Mouse (Mus musculus) heart, embryonic 15.5 days (tissue): ENCODE results near the gene Ankrd39. TPM values are rescaled to one million over a fixed set of nuclear protein-coding genes. Genes with fewer than 3 reads are reported as not detected.

ENCODE experiments used
- ATAC-seq: fragments of 200-750 bp; cut with Nextera tagmentation; replicated peaks from 2 replicates; pipeline ENCODE4 v1.8.0; 2017; ENCODE audit warnings: low read depth, moderate TSS enrichment; ENCODE audit not compliant: insufficient number of reproducible peaks, insufficient read depth, low FRiP score
- H3K27ac ChIP-seq: fragments of 300-500 bp; sonication (generic); 2 replicates; pipeline ENCODE4 v1.5.1; 2015; ENCODE audit warnings: mild to moderate bottlenecking, inconsistent platforms
- H3K27me3 ChIP-seq: fragments of 300-500 bp; sonication (generic); 2 replicates; pipeline ENCODE4 v1.6.1; 2015; ENCODE audit warnings: inconsistent platforms
- H3K36me3 ChIP-seq: fragments of 300-500 bp; sonication (generic); 2 replicates; pipeline ENCODE4 v1.6.1; 2015; ENCODE audit warnings: mild to moderate bottlenecking, inconsistent platforms
- H3K4me1 ChIP-seq: fragments of 300-500 bp; sonication (generic); replicated peaks from 2 replicates; pipeline ENCODE4 v1.6.1; 2015; ENCODE audit warnings: inconsistent platforms
- H3K4me2 ChIP-seq: fragments of 300-500 bp; sonication (generic); 2 replicates; pipeline ENCODE4 v1.6.1; 2015; ENCODE audit warnings: inconsistent platforms, mild to moderate bottlenecking, moderate library complexity
- H3K4me3 ChIP-seq: fragments of 300-500 bp; sonication (generic); 2 replicates; pipeline ENCODE4 v1.5.1; 2015; ENCODE audit warnings: mild to moderate bottlenecking, inconsistent platforms
- H3K9ac ChIP-seq: fragments of 300-500 bp; sonication (generic); 2 replicates; pipeline ENCODE4 v1.6.1; 2015; ENCODE audit warnings: mild to moderate bottlenecking, inconsistent platforms
- H3K9me3 ChIP-seq: fragments of 300-500 bp; sonication (generic); replicated peaks from 2 replicates; pipeline ENCODE4 v1.6.1; 2016; ENCODE audit warnings: inconsistent platforms
- WGBS: fragments of 180-500 bp; shearing (Covaris S2); methylation state at CpG from one replicate; pipeline ENCODE4 v1.1.7; 2015; ENCODE audit warnings: mixed read lengths; 5-methylcytosine and 5-hydroxymethylcytosine counted together
- polyA plus RNA-seq: library from polyadenylated mRNA; unstranded; fragments of >200 nt; fragmentation: Nextera tagmentation; extraction: Ambion mirVana; gene quantifications from 2 replicates; pipeline ENCODE4 v1.2.1, GENCODE M21; 2015

Ankrd39 gene
- polyA plus RNA-seq, 1 experiment from 2014 or later = 27.3 TPM

DNA sequence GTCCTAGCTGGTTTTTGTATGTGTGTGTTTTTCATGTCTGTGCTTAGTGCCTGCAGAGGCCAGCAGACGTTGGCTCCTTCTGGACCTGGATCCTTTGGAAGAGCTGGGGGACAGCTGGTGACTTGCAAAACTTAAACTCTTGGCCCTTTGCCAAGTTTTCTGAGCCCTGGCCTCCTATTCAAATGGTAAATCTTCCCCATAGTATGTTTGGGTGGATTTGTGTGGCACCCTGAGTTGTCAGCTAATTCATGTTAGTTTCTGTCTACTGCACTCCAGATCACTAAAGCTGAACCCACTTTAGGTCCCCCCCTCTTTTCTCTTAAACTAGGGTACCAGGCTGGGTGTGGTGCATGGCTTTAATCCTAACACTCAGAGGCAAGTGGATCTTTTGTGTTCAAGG, 18.9 kb downstream of the Ankrd39 start:
- ATAC-seq = no peak
- H3K9me3 ChIP-seq = no peaks in the 10 kb centered on the region
- no peak overlapping the region for H3K27ac ChIP-seq
- H3K27me3 ChIP-seq = no peaks in the 10 kb centered on the region
- no peak overlapping the region for H3K4me3 ChIP-seq
- H3K36me3 ChIP-seq = peaks cover 16% of the 10 kb centered on the region
- H3K4me1 ChIP-seq = peaks cover 58% of the 10 kb centered on the region
- no peak overlapping the region for H3K9ac ChIP-seq
- WGBS = 6% methylated on average over 1 of the region's 1 CpGs
- no peak overlapping the region for H3K4me2 ChIP-seq

DNA sequence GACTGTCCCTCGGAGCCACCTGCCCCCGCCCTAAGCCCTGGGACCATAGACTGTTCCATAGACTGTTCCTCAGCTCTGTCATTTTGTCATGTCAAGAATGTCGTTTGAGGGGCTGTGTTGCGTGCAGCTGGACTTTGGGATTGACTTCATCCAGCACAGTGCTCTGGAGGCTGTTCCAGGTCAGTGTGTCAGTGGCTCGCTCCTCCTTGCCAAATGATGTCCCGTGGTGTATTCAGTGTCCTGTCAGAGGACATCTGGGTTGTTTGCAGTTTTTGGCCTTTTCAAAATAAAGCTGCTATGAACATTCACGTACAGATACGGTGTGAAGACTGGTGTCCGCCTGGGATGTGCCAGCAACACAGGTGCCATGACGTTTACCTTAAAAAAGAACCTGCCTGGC, 20.3 kb downstream of the Ankrd39 start:
- 84% methylated on average over 10 of the region's 10 CpGs for WGBS
- peaks cover 63% of the 10 kb centered on the region for H3K4me1 ChIP-seq
- ATAC-seq = no peak

DNA sequence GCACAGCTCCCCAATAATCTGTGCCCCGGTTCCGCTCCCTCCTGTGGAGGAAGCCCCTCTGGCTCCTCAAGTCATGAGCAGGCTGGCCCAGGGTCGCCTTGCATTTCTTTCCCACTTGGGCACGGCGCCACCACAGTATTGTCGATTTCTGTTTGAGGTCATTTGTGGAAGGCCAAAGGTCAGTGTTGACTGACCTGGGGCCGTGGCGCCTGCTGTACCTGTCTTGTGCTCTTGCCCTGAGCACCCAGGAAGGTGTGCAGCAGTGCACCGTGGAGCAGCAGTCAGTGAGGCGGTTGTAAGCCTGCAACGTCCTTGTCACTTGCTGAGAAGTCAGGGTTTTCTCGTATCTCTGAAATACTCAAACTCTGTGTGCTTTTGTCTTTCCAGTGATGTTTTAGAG, 21.5 kb downstream of the Ankrd39 start:
- Histone ChIP-seq H3K27me3 (no peaks in the 10 kb centered on the region), H3K4me2 (no peak overlapping the region), H3K36me3 (peaks cover 31% of the 10 kb centered on the region), H3K4me1 (peaks cover 55% of the 10 kb centered on the region), H3K4me3 (no peak overlapping the region), H3K9ac (no peak overlapping the region), H3K9me3 (no peaks in the 10 kb centered on the region), H3K27ac (no peak overlapping the region)
- WGBS = 88% methylated on average over 12 of the region's 12 CpGs
- ATAC-seq = no peak

More for the DNA sequence above, 20.3 kb downstream of the Ankrd39 start:
- H3K27ac ChIP-seq = no peak overlapping the region
- H3K4me3 ChIP-seq = no peak overlapping the region
- peaks cover 20% of the 10 kb centered on the region for H3K36me3 ChIP-seq
- no peak overlapping the region for H3K4me2 ChIP-seq
- H3K27me3 ChIP-seq = no peaks in the 10 kb centered on the region
- H3K9me3 ChIP-seq = no peaks in the 10 kb centered on the region
- H3K9ac ChIP-seq = no peak overlapping the region

DNA sequence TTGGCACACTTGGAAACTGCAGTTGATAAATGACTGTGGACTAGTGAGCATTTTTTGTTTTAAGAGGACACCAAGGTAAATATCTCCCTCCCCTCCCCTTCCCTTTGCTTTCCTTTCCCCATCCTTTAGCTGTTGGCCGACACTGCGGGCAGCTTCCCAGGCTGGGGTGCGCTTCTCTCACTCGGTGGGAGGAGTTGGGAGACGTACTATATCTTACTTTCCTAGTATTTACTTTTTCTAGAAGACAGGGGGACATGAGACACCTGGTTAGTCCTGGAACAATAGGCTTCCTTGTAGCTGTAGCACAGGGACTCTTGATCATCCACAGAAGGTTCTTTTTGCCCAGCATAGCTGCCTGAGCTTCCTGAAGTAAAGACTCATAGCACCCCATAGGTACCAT, 23.2 kb downstream of the Ankrd39 start:
- Histone ChIP-seq H3K9ac (no peak overlapping the region), H3K36me3 (peaks cover 47% of the 10 kb centered on the region), H3K27ac (peak overlapping the region; percentile 77), H3K4me3 (no peak overlapping the region), H3K9me3 (no peaks in the 10 kb centered on the region), H3K27me3 (no peaks in the 10 kb centered on the region), H3K4me2 (no peak overlapping the region), H3K4me1 (peaks cover 43% of the 10 kb centered on the region)
- no peak for ATAC-seq
- WGBS = 70% methylated on average over 5 of the region's 5 CpGs

DNA sequence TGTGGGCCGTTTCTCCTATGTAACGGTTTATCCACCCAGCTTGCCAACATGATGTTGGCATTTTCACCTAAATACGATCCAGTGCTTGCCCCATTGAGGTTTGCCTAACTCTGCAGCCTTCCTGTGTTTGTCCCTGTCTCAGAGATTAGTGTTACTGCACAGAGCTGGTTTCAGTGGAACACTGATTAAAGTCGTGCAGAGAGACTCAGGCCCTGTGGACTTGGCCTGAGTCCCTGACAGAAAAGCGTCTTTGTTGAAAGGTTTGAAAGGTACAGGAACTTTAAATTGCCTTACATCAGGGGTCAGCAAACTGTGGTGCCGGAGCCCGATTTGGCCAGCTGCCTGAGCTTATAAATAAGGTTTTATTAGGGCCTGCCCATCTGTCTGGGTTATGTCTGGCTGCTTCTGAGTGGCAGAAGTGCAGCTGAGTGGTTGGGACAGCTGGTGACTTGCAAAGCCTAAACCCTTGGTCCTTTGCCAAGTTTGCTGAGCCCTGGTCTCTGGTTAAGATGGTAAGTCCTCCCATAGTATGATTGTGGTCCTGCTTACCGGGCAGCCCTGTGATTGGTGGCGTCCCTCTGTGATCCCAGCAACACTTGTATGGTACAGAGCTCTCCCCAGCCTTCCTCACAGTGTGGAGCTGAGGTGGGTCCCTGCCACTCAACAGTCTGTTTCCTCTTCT, 23.8 kb downstream of the Ankrd39 start:
- Histone ChIP-seq H3K9me3 (no peaks in the 10 kb centered on the region), H3K36me3 (peaks cover 50% of the 10 kb centered on the region), H3K4me3 (no peak overlapping the region), H3K4me2 (peak overlapping the region; percentile 12; the same call in 1 of the 2 replicates), H3K27ac (peak overlapping the region; percentile 77), H3K27me3 (no peaks in the 10 kb centered on the region), H3K4me1 (peaks cover 42% of the 10 kb centered on the region), H3K9ac (0 out of 2 replicates have a peak overlapping the region, but pooled peaks have one; percentile 2)
- WGBS = 36% methylated on average over 9 of the region's 9 CpGs
- peak; percentile 73 for ATAC-seq

DNA sequence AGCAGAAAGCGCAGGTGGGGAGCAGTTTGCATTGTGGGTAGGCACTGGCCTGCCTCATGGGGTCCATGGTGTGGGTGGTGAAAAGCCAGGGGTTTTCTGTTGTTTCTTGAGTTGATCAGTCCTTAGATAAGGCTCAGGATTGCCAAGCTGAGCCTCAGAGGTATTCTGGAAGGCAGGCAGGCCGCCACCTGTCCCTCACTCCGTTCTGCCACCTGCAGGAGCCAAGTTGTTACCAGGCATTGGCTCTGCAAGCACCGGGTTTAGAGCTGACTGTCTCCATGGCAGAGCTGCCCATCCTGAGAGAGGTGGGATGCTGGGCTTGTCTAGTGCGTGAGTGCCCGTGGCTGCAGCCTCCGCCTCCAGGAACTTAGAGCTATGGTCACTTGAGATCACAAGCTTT, 25.0 kb downstream of the Ankrd39 start:
- 92% methylated on average over 7 of the region's 7 CpGs for WGBS
- peaks cover 42% of the 10 kb centered on the region for H3K4me1 ChIP-seq

DNA sequence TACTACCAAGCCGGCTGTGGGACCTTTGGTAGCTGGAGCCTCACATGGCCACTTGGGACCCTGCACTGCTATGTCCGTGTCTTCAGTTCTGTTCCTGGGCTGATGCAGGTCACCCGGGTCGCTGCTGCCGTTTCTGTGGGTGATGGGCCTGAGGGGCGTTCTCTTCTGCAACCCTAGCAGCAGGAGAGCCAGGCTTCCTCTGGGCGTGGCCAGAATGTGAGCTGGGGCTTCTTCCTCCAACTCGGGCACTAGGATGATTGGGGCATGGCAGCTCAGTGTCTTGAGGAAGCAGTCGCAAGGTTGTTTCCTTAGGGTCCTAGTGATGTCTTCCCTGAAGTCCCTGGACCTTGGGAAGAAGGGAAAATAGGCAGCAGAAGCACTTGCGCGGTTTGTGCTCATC, 27.6 kb downstream of the Ankrd39 start:
- Histone ChIP-seq H3K4me1 (peaks cover 61% of the 10 kb centered on the region), H3K36me3 (peaks cover 52% of the 10 kb centered on the region), H3K9ac (no peak overlapping the region), H3K4me3 (no peak overlapping the region), H3K9me3 (no peaks in the 10 kb centered on the region), H3K27me3 (no peaks in the 10 kb centered on the region), H3K4me2 (no peak overlapping the region), H3K27ac (no peak overlapping the region)
- ATAC-seq = no peak
- 82% methylated on average over 11 of the region's 11 CpGs for WGBS

More for the DNA sequence above, 25.0 kb downstream of the Ankrd39 start:
- Histone ChIP-seq H3K27me3 (no peaks in the 10 kb centered on the region), H3K27ac (peak overlapping the region; percentile 77), H3K36me3 (peaks cover 57% of the 10 kb centered on the region), H3K4me3 (no peak overlapping the region), H3K4me2 (no peak overlapping the region), H3K9me3 (no peaks in the 10 kb centered on the region), H3K9ac (no peak overlapping the region)
- no peak for ATAC-seq

DNA sequence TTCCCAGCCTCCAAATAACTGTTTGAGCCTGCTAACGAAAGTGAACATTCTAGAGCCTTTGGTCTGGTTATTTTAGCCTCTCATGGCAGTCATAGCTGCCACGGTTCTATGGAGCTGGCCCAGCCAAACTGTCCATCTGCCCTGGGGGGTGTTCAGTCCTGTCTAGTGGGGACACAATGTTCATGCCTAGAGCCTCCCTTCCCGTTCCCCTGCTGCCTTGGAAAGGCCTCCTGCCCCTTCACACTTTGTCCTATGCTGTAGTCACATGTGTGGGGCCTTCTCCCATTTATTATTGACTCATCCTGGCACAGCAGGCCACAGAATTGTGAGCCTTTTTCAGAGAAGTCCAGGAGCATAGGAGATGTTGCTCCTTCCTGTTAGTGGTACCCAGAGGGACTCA, 29.0 kb downstream of the Ankrd39 start:
- Histone ChIP-seq H3K9ac (no peak overlapping the region), H3K4me3 (no peak overlapping the region), H3K36me3 (peaks cover 49% of the 10 kb centered on the region), H3K4me1 (peaks cover 62% of the 10 kb centered on the region), H3K9me3 (no peaks in the 10 kb centered on the region), H3K27me3 (no peaks in the 10 kb centered on the region), H3K27ac (no peak overlapping the region), H3K4me2 (no peak overlapping the region)
- WGBS = 70% methylated on average over 3 of the region's 3 CpGs
- ATAC-seq = no peak

DNA sequence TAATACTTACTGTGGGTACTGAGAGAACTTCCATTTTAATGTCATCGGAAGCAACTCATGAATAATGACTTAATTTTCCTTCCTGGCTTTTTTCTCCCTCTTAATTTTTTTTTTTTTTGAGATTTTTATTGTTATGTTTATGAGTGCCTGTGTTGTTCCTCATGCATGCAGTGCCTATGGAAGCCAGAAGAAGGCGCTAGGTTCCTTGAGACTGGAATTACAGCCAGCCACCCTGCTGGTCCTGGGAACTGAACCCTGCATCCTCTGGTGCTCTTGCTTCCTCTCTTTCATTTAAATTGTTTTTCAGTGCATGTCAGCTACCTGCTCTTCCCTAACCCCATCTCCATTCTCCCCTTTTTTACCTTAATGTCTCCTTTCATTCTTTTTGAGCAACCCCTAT, 33.5 kb downstream of the Ankrd39 start:
- ATAC-seq = no peak
- peaks cover 51% of the 10 kb centered on the region for H3K4me1 ChIP-seq
- H3K4me2 ChIP-seq = peak overlapping the region; percentile 88
- no peaks in the 10 kb centered on the region for H3K27me3 ChIP-seq
- H3K27ac ChIP-seq = no peak overlapping the region
- WGBS = 71% methylated on average over 2 of the region's 2 CpGs
- H3K36me3 ChIP-seq = peaks cover 15% of the 10 kb centered on the region; the same call in 1 of the 2 replicates
- peak overlapping the region; percentile 100 for H3K4me3 ChIP-seq
- H3K9ac ChIP-seq = 0 out of 2 replicates have a peak overlapping the region, but pooled peaks have one; percentile 96
- H3K9me3 ChIP-seq = no peaks in the 10 kb centered on the region

DNA sequence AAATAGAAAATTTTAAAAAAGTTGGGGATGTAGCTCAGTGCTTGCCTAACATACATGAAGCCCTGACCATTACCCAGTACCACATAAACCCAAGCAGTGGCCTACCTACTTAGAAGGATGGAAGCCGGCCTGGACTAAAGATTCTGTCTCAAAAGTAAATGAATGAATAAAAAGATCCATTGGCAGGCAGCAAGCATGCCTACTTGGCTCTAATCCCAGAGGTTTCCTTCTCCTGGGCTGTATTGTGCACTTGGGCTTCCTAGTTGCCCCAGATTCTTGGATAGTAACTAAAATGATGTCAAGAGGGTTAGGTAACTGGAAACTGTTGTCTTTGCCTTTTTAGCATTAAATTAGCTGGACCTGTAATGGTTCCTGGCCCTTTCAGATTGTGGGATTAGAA, 33.9 kb downstream of the Ankrd39 start:
- Histone ChIP-seq H3K27me3 (no peaks in the 10 kb centered on the region), H3K27ac (no peak overlapping the region)

DNA sequence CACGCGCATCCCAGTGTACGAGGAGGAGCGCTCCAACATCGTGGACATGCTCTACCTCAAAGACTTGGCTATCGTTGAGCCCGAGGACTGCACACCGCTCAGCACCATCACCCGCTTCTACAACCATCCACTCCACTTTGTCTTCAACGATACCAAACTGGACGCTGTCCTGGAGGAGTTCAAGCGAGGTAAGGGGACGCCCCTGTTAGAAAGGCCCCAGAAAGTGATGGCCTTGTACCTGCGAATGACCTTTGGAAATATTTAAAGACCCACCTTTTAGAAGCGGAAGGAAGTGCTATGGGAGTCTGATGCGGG, 34.3 kb downstream of the Ankrd39 start:
- Histone ChIP-seq H3K4me2 (peak overlapping the region; percentile 88), H3K4me3 (peak overlapping the region; percentile 100), H3K27me3 (no peaks in the 10 kb centered on the region), H3K4me1 (peaks cover 43% of the 10 kb centered on the region), H3K27ac (peak overlapping the region; percentile 100), H3K9me3 (no peaks in the 10 kb centered on the region), H3K36me3 (peaks cover 11% of the 10 kb centered on the region; the same call in 1 of the 2 replicates), H3K9ac (peak overlapping the region; percentile 96)
- ATAC-seq = no peak
- 3% methylated on average over 16 of the region's 16 CpGs for WGBS

More for the DNA sequence above, 33.9 kb downstream of the Ankrd39 start:
- Histone ChIP-seq H3K9ac (peak overlapping the region; percentile 96), H3K36me3 (peaks cover 15% of the 10 kb centered on the region; the same call in 1 of the 2 replicates), H3K4me3 (peak overlapping the region; percentile 100), H3K4me2 (peak overlapping the region; percentile 88), H3K4me1 (peaks cover 47% of the 10 kb centered on the region), H3K9me3 (no peaks in the 10 kb centered on the region)
- ATAC-seq = no peak
- WGBS = 3% methylated on average over 1 of the region's 1 CpGs
